Mouse (Mus musculus) heart, postnatal 0 days (tissue): ENCODE data around the gene Dnal4.

ENCODE experiments used
- CTCF ChIP-seq: IDR thresholded peaks from 2 replicates; pipeline ENCODE4 v1.5.1; 2016; ENCODE audit warnings: antibody characterized with exemption, control low read depth, low read depth
- EP300 ChIP-seq: IDR thresholded peaks from 2 replicates; pipeline ENCODE4 v1.6.1; 2016; ENCODE audit warnings: antibody characterized with exemption, low read depth

- TF ChIP-seq CTCF (no peak), EP300 (no peak)
These were observed 52.4 kb downstream of the Dnal4 start for GRCm38 (mm10) chr15:79725190-79725789.
